Mouse (Mus musculus) stomach, postnatal 0 days (tissue): ENCODE results near the gene Gm572. TPM values are rescaled to one million over a fixed set of nuclear protein-coding genes. Genes with fewer than 3 reads are reported as not detected.

Experiments used
- ATAC-seq: fragments of 200-750 bp; cut with Nextera tagmentation; 2 replicates; pipeline ENCODE4 v1.8.0; 2017; ENCODE audit not compliant: low FRiP score, low TSS enrichment
- DNase-seq: peaks from one replicate; pipeline ENCODE4 v3.0.0-alpha.2; 2016; ENCODE audit warnings: low spot score
- H3K27ac ChIP-seq: fragments of 300-500 bp; sonication (generic); replicated peaks from 2 replicates; pipeline ENCODE4 v1.5.1; 2014; ENCODE audit warnings: mild to moderate bottlenecking, control low read depth
- H3K27me3 ChIP-seq: fragments of 300-500 bp; sonication (generic); 2 replicates; pipeline ENCODE4 v1.6.1; 2014; ENCODE audit warnings: low read length; ENCODE audit not compliant: control insufficient read depth, insufficient read depth
- H3K36me3 ChIP-seq: fragments of 300-500 bp; sonication (generic); 2 replicates; pipeline ENCODE4 v1.6.1; 2014; ENCODE audit warnings: low read length, mixed read lengths; ENCODE audit not compliant: control insufficient read depth, insufficient read depth
- H3K4me1 ChIP-seq: fragments of 300-500 bp; sonication (generic); replicated peaks from 2 replicates; pipeline ENCODE4 v1.6.1; 2014; ENCODE audit warnings: antibody characterized with exemption; ENCODE audit not compliant: control insufficient read depth, insufficient read depth
- H3K4me2 ChIP-seq: fragments of 300-500 bp; sonication (generic); replicated peaks from 2 replicates; pipeline ENCODE4 v1.6.1; 2014; ENCODE audit warnings: low read depth, mild to moderate bottlenecking, control low read depth, moderate library complexity
- H3K4me3 ChIP-seq: fragments of 300-500 bp; sonication (generic); 2 replicates; pipeline ENCODE4 v1.5.1; 2014; ENCODE audit warnings: low read depth, low read length, control low read depth
- H3K9ac ChIP-seq: fragments of 300-500 bp; sonication (generic); 2 replicates; pipeline ENCODE4 v1.6.1; 2014; ENCODE audit warnings: mild to moderate bottlenecking, low read length, control low read depth, mixed read lengths
- H3K9me3 ChIP-seq: fragments of 300-500 bp; sonication (generic); 2 replicates; pipeline ENCODE4 v1.6.1; 2016; ENCODE audit warnings: low read length; ENCODE audit not compliant: control insufficient read depth
- CTCF ChIP-seq: IDR thresholded peaks from 2 replicates; pipeline ENCODE4 v1.5.1; 2016; ENCODE audit warnings: antibody characterized with exemption, low read depth, mild to moderate bottlenecking, moderate library complexity
- EP300 ChIP-seq: optimal IDR thresholded peaks from 2 replicates; pipeline ENCODE3; 2016; ENCODE audit warnings: antibody characterized with exemption
- WGBS: fragments of 180-500 bp; shearing (Covaris S2); extraction: QIAGEN DNeasy Blood & Tissue Kit; methylation state at CpG from one replicate; pipeline ENCODE4 v1.1.7; 2014; 5-methylcytosine and 5-hydroxymethylcytosine counted together
- polyA plus RNA-seq: library from polyadenylated mRNA; unstranded; fragments of >200 nt; fragmentation: Nextera tagmentation; extraction: Ambion mirVana; gene quantifications from 2 replicates; pipeline ENCODE4 v1.2.1, GENCODE M21; 2015

Gene Gm572
- polyA plus RNA-seq, 1 experiment from 2014 or later, result 0.16 TPM

DNA sequence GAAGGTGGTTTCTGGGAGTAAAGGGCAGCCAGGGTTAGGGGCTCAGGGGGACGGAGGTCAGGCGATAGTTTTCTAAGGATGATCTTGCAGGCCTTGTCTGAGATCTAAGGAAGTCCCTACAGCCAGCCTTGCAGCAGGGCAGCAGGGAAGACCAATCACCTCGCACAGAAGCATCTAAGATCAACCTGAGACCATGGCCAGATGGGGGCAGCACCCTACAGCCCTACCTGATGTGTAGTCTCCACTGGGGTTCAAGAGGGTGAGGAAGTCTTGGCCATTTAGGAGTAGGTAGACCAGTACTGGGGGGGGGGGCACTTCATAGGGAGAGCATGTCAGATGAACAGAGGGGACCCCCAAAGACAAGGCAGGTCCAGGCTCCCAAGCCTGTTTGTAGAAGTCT, 72.3 kb downstream of the Gm572 start:
- WGBS, result 67% methylated on average over 3 of the region's 3 CpGs
- H3K4me2 ChIP-seq, result no peak overlapping the region
- no peak overlapping the region for H3K9ac ChIP-seq
- peaks cover 5% of the 10 kb centered on the region; the same call in 1 of the 2 replicates for H3K4me1 ChIP-seq
- no peaks in the 10 kb centered on the region for H3K27me3 ChIP-seq
- TF ChIP-seq CTCF (peak; percentile 69), EP300 (no peak)
- no peak overlapping the region for H3K4me3 ChIP-seq
- H3K27ac ChIP-seq, result no peak overlapping the region
- H3K36me3 ChIP-seq, result no peaks in the 10 kb centered on the region
- no peaks in the 10 kb centered on the region for H3K9me3 ChIP-seq
- DNase-seq, result peak; percentile 51
- 0 out of 2 replicates have a peak, but pooled peaks have one; percentile 28 for ATAC-seq

Other genes with a start within 250 kb of the Gm572 start
- 9.5 and 10.3 TPM in 2 replicates for gene Ubiad1, start 198.5 kb upstream of the Gm572 start, polyA plus RNA-seq
- gene Mtor, start 194.7 kb upstream of the Gm572 start, polyA plus RNA-seq, result 14.7 and 15.4 TPM in 2 replicates
- gene Angptl7, start 142.9 kb upstream of the Gm572 start, polyA plus RNA-seq, result 1.2 and 1.3 TPM in 2 replicates
- 30.0 and 35.2 TPM in 2 replicates for gene Exosc10, start 84.9 kb upstream of the Gm572 start, polyA plus RNA-seq
- gene Srm, start 51.8 kb upstream of the Gm572 start, polyA plus RNA-seq, result 109 and 113 TPM in 2 replicates
- gene Masp2, start 40.8 kb upstream of the Gm572 start, polyA plus RNA-seq, result 0.46 and 0.79 TPM in 2 replicates
- gene Tardbp, start 16.3 kb upstream of the Gm572 start, polyA plus RNA-seq, result 99.8 and 106 TPM in 2 replicates
- gene Casz1, start 161.1 kb downstream of the Gm572 start, polyA plus RNA-seq, result 9.4 and 10.3 TPM in 2 replicates